Mouse (Mus musculus) activated CD4-positive, CD25-positive, alpha-beta regulatory T cell (primary cell): ENCODE data around the gene Gm8267. TPM values are rescaled to one million over a fixed set of nuclear protein-coding genes. Genes with fewer than 3 reads are reported as not detected.

Experiments
- polyA plus RNA-seq, 2 experiments: library from polyadenylated mRNA; unstranded; fragments of 100-300 nt; shearing (Covaris generic); gene quantifications; one replicate each; pipeline ENCODE4 v1.2.1; 2017

Gene Gm8267
- under 1 TPM in 1 of 2 experiments, not detected in 1; 0.96 TPM for polyA plus RNA-seq

GRCm38 (mm10) chr14:44750240-44750639 lies at the start of gene Gm8267:
TSS of gene Gm8267 (minus strand) at chr14:44750340.

GRCm38 (mm10) chr14:44706356-44706755 lies 43.8 kb downstream of the Gm8267 start, which contains the start of gene Gm8257:
TSS of gene Gm8257 (minus strand) at chr14:44706456.

Other genes starting within 250 kb of the Gm8267 start
- gene Gm17093, start 232.1 kb downstream of the Gm8267 start, polyA plus RNA-seq: not detected
- gene Gm8247, start 167.2 kb downstream of the Gm8267 start, polyA plus RNA-seq: not detected
- not detected for gene Gm5624, start 122.4 kb downstream of the Gm8267 start, polyA plus RNA-seq
- under 1 TPM in 1 of 2 experiments, not detected in 1; 0.32 TPM for gene Gm8257, start 43.9 kb downstream of the Gm8267 start, polyA plus RNA-seq
- gene Ptgdr, start 109.0 kb upstream of the Gm8267 start, polyA plus RNA-seq: not detected
- 10 to 100 TPM; 25.2 to 35.7 TPM for gene Ptger2, start 237.9 kb upstream of the Gm8267 start, polyA plus RNA-seq